Mouse (Mus musculus): ENCODE measurements at regions not wholly inside any gene's neighbourhood (a gene's known extent, or its start where the extent isn't known, plus 50 kb on each side); places are given as distances from the start of the nearest gene placed in this dataset.

- Histone ChIP-seq H3K4me3 (replicated peaks in 1 of 3; ENCODE audit: low read depth in 2 of 3, low read length in 2 of 3, poor library complexity in 1 of 3) (no peak overlapping the region), H3K9ac (ENCODE audit: insufficient read depth, low read depth) (no peak overlapping the region), H3K4me2 (ENCODE audit: insufficient read depth, low read depth, poor library complexity, severe bottlenecking) (no peak overlapping the region), H3K36me3 (replicated peaks in 1 of 2; ENCODE audit: control insufficient read depth in 1 of 2, insufficient read depth in 1 of 2, low read length in 1 of 2) (no peaks in the 10 kb centered on the region), H3K27me3 (replicated peaks) (no peaks in the 10 kb centered on the region), H3K9me3 (replicated peaks; ENCODE audit: low read length) (peaks cover 15% of the 10 kb centered on the region), H3K4me1 (ENCODE audit: control insufficient read depth in 1 of 2, insufficient read depth in 2 of 2) (no peaks in the 10 kb centered on the region), H3K27ac (ENCODE audit: insufficient read depth, low read depth) (no peak overlapping the region), H3K79me2 (replicated peaks; ENCODE audit: control insufficient read depth, extremely low read depth, insufficient read depth, poor library complexity, severe bottlenecking) (no peaks in the 10 kb centered on the region)
- TF ChIP-seq MXI1 (IDR thresholded peaks at IDR 0.05; ENCODE audit: low read depth, low read length) (no peak), ZC3H11A (IDR thresholded peaks at IDR 0.05; ENCODE audit: low read depth, low read length) (no peak), PAX5 (IDR thresholded peaks at IDR 0.05; ENCODE audit: low read length) (no peak), RCOR1 (conservative IDR thresholded peaks at IDR 0.05; ENCODE audit: low read depth, low read length) (no peak), MAFK (IDR thresholded peaks at IDR 0.05; ENCODE audit: insufficient replicate concordance, low read length) (no peak), ZKSCAN1 (IDR thresholded peaks at IDR 0.05; ENCODE audit: borderline replicate concordance, low read depth, low read length) (no peak), CHD2 (IDR thresholded peaks at IDR 0.05; ENCODE audit: low read length) (no peak), E2F4 (IDR thresholded peaks at IDR 0.05; ENCODE audit: insufficient replicate concordance, low read depth, low read length) (no peak), EP300 (IDR thresholded peaks at IDR 0.05; ENCODE audit: low read length) (no peak), KAT2A (IDR thresholded peaks at IDR 0.05; ENCODE audit: insufficient replicate concordance, low read length) (no peak), TCF12 (IDR thresholded peaks at IDR 0.05; ENCODE audit: low read depth, low read length) (no peak), NELFE (IDR thresholded peaks at IDR 0.05; ENCODE audit: low read depth, low read length) (no peak), MAZ (IDR thresholded peaks at IDR 0.05; ENCODE audit: low read depth, low read length) (no peak), BHLHE40 (IDR thresholded peaks at IDR 0.05; ENCODE audit: low read depth, low read length) (no peak), POLR2A (IDR thresholded peaks at IDR 0.05; ENCODE audit: low read depth, low read length) (no peak)
- in situ Hi-C loops (cut with MboI; ENCODE audit: low pct_ligation_motif_present, low pct_unique_long_range_greater_than_20kb, low sequenced_read_pairs) (no loop called here), dilution Hi-C loops (cut with MboI; ENCODE audit: extremely low pct_ligation_motif_present, extremely low pct_unique_long_range_greater_than_20kb, low sequenced_read_pairs) (no loop called here)
- DNase-seq (ENCODE audit: extremely low read depth), result no peak
Observed at GRCm38 (mm10) chr1:24869772-24870171, 191.3 kb downstream of the Lmbrd1 start.

GRCm38 (mm10) chr1:24870685-24871417, 192.4 kb downstream of the Lmbrd1 start:
- no peaks in the 10 kb centered on the region for H3K79me2 ChIP-seq (replicated peaks; ENCODE audit: control insufficient read depth, extremely low read depth, insufficient read depth, poor library complexity, severe bottlenecking)
- dilution Hi-C loops (cut with MboI; ENCODE audit: extremely low pct_ligation_motif_present, extremely low pct_unique_long_range_greater_than_20kb, low sequenced_read_pairs), result no loop called here
- no peak overlapping the region for H3K4me3 ChIP-seq (replicated peaks in 1 of 3; ENCODE audit: low read depth in 2 of 3, low read length in 2 of 3, poor library complexity in 1 of 3)
- H3K27ac ChIP-seq (ENCODE audit: insufficient read depth, low read depth), result no peak overlapping the region
- no peaks in the 10 kb centered on the region for H3K27me3 ChIP-seq (replicated peaks)
- no peak for DNase-seq (ENCODE audit: extremely low read depth)
- in situ Hi-C loops (cut with MboI; ENCODE audit: low pct_ligation_motif_present, low pct_unique_long_range_greater_than_20kb, low sequenced_read_pairs), result no loop called here
- H3K4me2 ChIP-seq (ENCODE audit: insufficient read depth, low read depth, poor library complexity, severe bottlenecking), result no peak overlapping the region
- H3K9ac ChIP-seq (ENCODE audit: insufficient read depth, low read depth), result no peak overlapping the region
- H3K4me1 ChIP-seq (ENCODE audit: control insufficient read depth in 1 of 2, insufficient read depth in 2 of 2), result no peaks in the 10 kb centered on the region
- peaks cover 15% of the 10 kb centered on the region for H3K9me3 ChIP-seq (replicated peaks; ENCODE audit: low read length)
- no peak for TF ChIP-seq ZNF384 (IDR thresholded peaks at IDR 0.05; ENCODE audit: low read depth, low read length)
- no peak for TF ChIP-seq TBP (conservative IDR thresholded peaks at IDR 0.05; ENCODE audit: low read depth, low read length)
- no peak for TF ChIP-seq HCFC1 (IDR thresholded peaks at IDR 0.05; ENCODE audit: low read depth, low read length)
- no peaks in the 10 kb centered on the region for H3K36me3 ChIP-seq (replicated peaks in 1 of 2; ENCODE audit: control insufficient read depth in 1 of 2, insufficient read depth in 1 of 2, low read length in 1 of 2)
